Mouse (Mus musculus): ENCODE measurements around the gene Nat8f2.

DNA sequence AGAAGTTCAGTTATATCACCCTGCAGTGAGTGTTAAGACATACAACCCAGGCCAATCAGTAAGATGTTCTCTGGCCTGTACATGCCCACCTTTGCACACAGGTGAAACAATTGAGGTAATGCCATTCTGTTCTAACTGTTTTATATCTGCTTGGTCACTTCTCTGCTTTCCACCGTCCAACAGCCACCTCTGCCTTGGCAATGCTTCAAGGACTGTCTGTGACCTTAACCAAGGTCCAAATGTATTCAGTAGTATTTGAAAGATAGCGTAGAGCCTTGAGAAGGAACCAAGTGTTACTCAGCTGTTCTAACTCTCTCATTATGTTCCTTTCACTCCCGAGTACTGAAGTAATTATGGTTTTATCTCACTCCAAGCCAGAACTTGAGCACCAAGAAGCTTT, 6.4 kb downstream of the Nat8f2 start:
- TF ChIP-seq CTCF (IDR thresholded peaks at IDR 0.05; ENCODE audit: low read depth, low read length) (no peak), POLR2A (IDR thresholded peaks at IDR 0.05; ENCODE audit: extremely low read depth, insufficient read depth, low read length) (no peak)

Measured in liver, adult 2 months (tissue).